Mouse (Mus musculus) erythroblast, embryonic 14.5 days (primary cell): ENCODE data around the gene Arhgap15. TPM values are rescaled to one million over a fixed set of nuclear protein-coding genes. Genes with fewer than 3 reads are reported as not detected.

Experiments
- H3K27me3 ChIP-seq: 2 replicates; pipeline ENCODE4 v1.6.1; 2012; ENCODE audit warnings: inconsistent platforms; ENCODE audit not compliant: control insufficient read depth
- H3K36me3 ChIP-seq: 2 replicates; pipeline ENCODE4 v1.6.1; 2012; ENCODE audit warnings: mild to moderate bottlenecking, inconsistent platforms; ENCODE audit not compliant: control insufficient read depth
- H3K4me1 ChIP-seq: 2 replicates; pipeline ENCODE4 v1.6.1; 2012; ENCODE audit warnings: inconsistent platforms; ENCODE audit not compliant: control insufficient read depth
- H3K4me3 ChIP-seq: replicated peaks from 2 replicates; pipeline ENCODE3; 2012; ENCODE audit warnings: moderate library complexity, mild to moderate bottlenecking, inconsistent platforms
- H3K9me3 ChIP-seq: 2 replicates; pipeline ENCODE4 v1.6.1; 2012; ENCODE audit warnings: low read length, inconsistent platforms, mixed read lengths; ENCODE audit not compliant: control insufficient read depth
- GATA1 ChIP-seq: IDR thresholded peaks from 2 replicates; pipeline ENCODE4 v1.6.1; 2012; ENCODE audit warnings: low read length, inconsistent platforms, mixed read lengths
- TAL1 ChIP-seq: IDR thresholded peaks from 3 replicates; pipeline ENCODE4 v1.6.1; 2012; ENCODE audit warnings: low read length, inconsistent platforms, mixed read lengths
- polyA plus RNA-seq: library from polyadenylated mRNA; stranded (reverse); fragments of >175 nt; gene quantifications from 2 replicates; pipeline ENCODE4 v1.2.3, GENCODE M21; 2012

Arhgap15 gene
- polyA plus RNA-seq, 1 experiment = 0.02 TPM

GRCm38 (mm10) chr2:44272606-44273005, 524.0 kb downstream of the Arhgap15 start:
- no peaks in the 10 kb centered on the region for H3K27me3 ChIP-seq
- no peaks in the 10 kb centered on the region for H3K9me3 ChIP-seq
- H3K36me3 ChIP-seq = no peaks in the 10 kb centered on the region
- TF ChIP-seq GATA1 (no peak), TAL1 (no peak)
- H3K4me1 ChIP-seq = no peaks in the 10 kb centered on the region
- H3K4me3 ChIP-seq = no peak overlapping the region

GRCm38 (mm10) chr2:44274425-44274824, 525.8 kb downstream of the Arhgap15 start:
- TF ChIP-seq TAL1 (no peak), GATA1 (no peak)
- Histone ChIP-seq H3K4me1 (no peaks in the 10 kb centered on the region), H3K4me3 (no peak overlapping the region), H3K27me3 (no peaks in the 10 kb centered on the region), H3K36me3 (no peaks in the 10 kb centered on the region), H3K9me3 (no peaks in the 10 kb centered on the region)

- Histone ChIP-seq H3K27me3 (no peaks in the 10 kb centered on the region), H3K9me3 (0 out of 2 replicates have a peak, but pooled peaks cover 4% of the 10 kb centered on the region), H3K4me1 (no peaks in the 10 kb centered on the region), H3K36me3 (no peaks in the 10 kb centered on the region), H3K4me3 (no peak overlapping the region)
- TF ChIP-seq GATA1 (no peak), TAL1 (no peak)
Observed at GRCm38 (mm10) chr2:44286181-44286719, 537.6 kb downstream of the Arhgap15 start.

- TF ChIP-seq TAL1 = no peak
- TF ChIP-seq GATA1 = no peak
- Histone ChIP-seq H3K4me1 (no peaks in the 10 kb centered on the region), H3K36me3 (no peaks in the 10 kb centered on the region), H3K27me3 (no peaks in the 10 kb centered on the region), H3K9me3 (no peaks in the 10 kb centered on the region), H3K4me3 (no peak overlapping the region)
Observed at GRCm38 (mm10) chr2:44299156-44299555, 550.5 kb downstream of the Arhgap15 start.

GRCm38 (mm10) chr2:44299909-44300308, 551.3 kb downstream of the Arhgap15 start:
- Histone ChIP-seq H3K4me3 (no peak overlapping the region), H3K9me3 (no peaks in the 10 kb centered on the region), H3K27me3 (no peaks in the 10 kb centered on the region), H3K4me1 (no peaks in the 10 kb centered on the region), H3K36me3 (no peaks in the 10 kb centered on the region)
- TF ChIP-seq TAL1 = no peak
- no peak for TF ChIP-seq GATA1

GRCm38 (mm10) chr2:44300466-44300865, 551.8 kb downstream of the Arhgap15 start:
- H3K9me3 ChIP-seq = no peaks in the 10 kb centered on the region
- no peaks in the 10 kb centered on the region for H3K27me3 ChIP-seq
- H3K4me1 ChIP-seq = no peaks in the 10 kb centered on the region
- no peak for TF ChIP-seq GATA1
- TF ChIP-seq TAL1 = no peak
- no peaks in the 10 kb centered on the region for H3K36me3 ChIP-seq
- no peak overlapping the region for H3K4me3 ChIP-seq

- Histone ChIP-seq H3K27me3 (no peaks in the 10 kb centered on the region), H3K4me3 (no peak overlapping the region), H3K4me1 (peaks cover 7% of the 10 kb centered on the region), H3K9me3 (no peaks in the 10 kb centered on the region), H3K36me3 (no peaks in the 10 kb centered on the region)
- TF ChIP-seq GATA1 (no peak), TAL1 (no peak)
Observed at GRCm38 (mm10) chr2:44304261-44304970, 555.8 kb downstream of the Arhgap15 start.

GRCm38 (mm10) chr2:44304971-44305808, 556.6 kb downstream of the Arhgap15 start:
- Histone ChIP-seq H3K36me3 (no peaks in the 10 kb centered on the region), H3K4me1 (peaks cover 7% of the 10 kb centered on the region), H3K9me3 (no peaks in the 10 kb centered on the region), H3K27me3 (no peaks in the 10 kb centered on the region), H3K4me3 (no peak overlapping the region)
- no peak for TF ChIP-seq GATA1
- no peak for TF ChIP-seq TAL1

- no peak for TF ChIP-seq GATA1
- no peak for TF ChIP-seq TAL1
Observed at GRCm38 (mm10) chr2:44306137-44306536, 557.5 kb downstream of the Arhgap15 start.

More at GRCm38 (mm10) chr2:44306137-44306536, 557.5 kb downstream of the Arhgap15 start:
- no peak overlapping the region for H3K4me3 ChIP-seq
- H3K4me1 ChIP-seq = peaks cover 7% of the 10 kb centered on the region
- no peaks in the 10 kb centered on the region for H3K9me3 ChIP-seq
- no peaks in the 10 kb centered on the region for H3K27me3 ChIP-seq
- no peaks in the 10 kb centered on the region for H3K36me3 ChIP-seq
